Mouse (Mus musculus): ENCODE measurements at regions not wholly inside any gene's neighbourhood (a gene's known extent, or its start where the extent isn't known, plus 50 kb on each side); places are given as distances from the start of the nearest gene placed in this dataset.

- TF ChIP-seq CTCF (IDR thresholded peaks at IDR 0.05; ENCODE audit: extremely low read depth, insufficient read depth, low read length): peak; percentile 41; the same call in 1 of the 2 replicates
- TF ChIP-seq POLR2A (IDR thresholded peaks at IDR 0.05; ENCODE audit: extremely low read depth, insufficient read depth, low read length): no peak
- peaks cover 1% of the 10 kb centered on the region; the same call in 1 of the 2 replicates for H3K4me1 ChIP-seq (ENCODE audit: control insufficient read depth, insufficient read depth, low read length)
- no peak overlapping the region for H3K27ac ChIP-seq (ENCODE audit: insufficient read depth, low read length)
- peak overlapping the region; percentile 27; the same call in 1 of the 2 replicates for H3K4me3 ChIP-seq (ENCODE audit: insufficient read depth, low read length)
Measured at GRCm38 (mm10) chr13:4666375-4667140, 57.6 kb upstream of the Akr1e1 start.

GRCm38 (mm10) chr13:4663390-4663789 lies 54.4 kb upstream of the Akr1e1 start:
- H3K4me1 ChIP-seq (ENCODE audit: control insufficient read depth, insufficient read depth, low read length): peaks cover 1% of the 10 kb centered on the region; the same call in 1 of the 2 replicates
- no peak overlapping the region for H3K27ac ChIP-seq (ENCODE audit: insufficient read depth, low read length)
- H3K4me3 ChIP-seq (ENCODE audit: insufficient read depth, low read length): no peak overlapping the region
- TF ChIP-seq CTCF (IDR thresholded peaks at IDR 0.05; ENCODE audit: extremely low read depth, insufficient read depth, low read length) (no peak), POLR2A (IDR thresholded peaks at IDR 0.05; ENCODE audit: extremely low read depth, insufficient read depth, low read length) (no peak)

GRCm38 (mm10) chr13:4662336-4663101 lies 53.5 kb upstream of the Akr1e1 start:
- H3K4me1 ChIP-seq (ENCODE audit: control insufficient read depth, insufficient read depth, low read length): peaks cover 1% of the 10 kb centered on the region; the same call in 1 of the 2 replicates
- TF ChIP-seq POLR2A (IDR thresholded peaks at IDR 0.05; ENCODE audit: extremely low read depth, insufficient read depth, low read length) (no peak), CTCF (IDR thresholded peaks at IDR 0.05; ENCODE audit: extremely low read depth, insufficient read depth, low read length) (peak; percentile 54; the same call in 1 of the 2 replicates)
- no peak overlapping the region for H3K27ac ChIP-seq (ENCODE audit: insufficient read depth, low read length)
- H3K4me3 ChIP-seq (ENCODE audit: insufficient read depth, low read length): peak overlapping the region; percentile 20
